13 mouse cellular contexts compared by ENCODE assay signal in genomic region chr10:3730314-3730713, GRCm38 (mm10).
"Had no signal": no experiment of that assay in that cellular context is flagged by ENCODE, and none has a peak within 500 bp of the region (broad histone marks: within the 10 kb centered on the region; RNA-seq: fewer than 3 reads in every experiment).

No protein-coding gene starts in this region.

- ATAC-seq: liver, embryonic 12.5 days had no signal

- H3K9ac ChIP-seq: limb, embryonic 15.5 days; liver, embryonic 12.5 days; lung, embryonic 14.5 days; midbrain, embryonic 12.5 days; stomach, embryonic 15.5 days had no signal

- H3K36me3 ChIP-seq: limb, embryonic 15.5 days; liver, embryonic 12.5 days; midbrain, embryonic 12.5 days; stomach, embryonic 15.5 days had no signal

- H3K4me1 ChIP-seq: limb, embryonic 15.5 days; liver, embryonic 12.5 days; midbrain, embryonic 12.5 days; stomach, embryonic 15.5 days had no signal

- H3K4me3 ChIP-seq: layer of hippocampus, adult 2 months; limb, embryonic 15.5 days; liver, embryonic 12.5 days; midbrain, embryonic 12.5 days; stomach, embryonic 15.5 days had no signal

- H3K27me3 ChIP-seq: limb, embryonic 15.5 days; liver, embryonic 12.5 days; midbrain, embryonic 12.5 days; stomach, embryonic 15.5 days had no signal

- H3K4me2 ChIP-seq: limb, embryonic 15.5 days; liver, embryonic 12.5 days; lung, embryonic 14.5 days; midbrain, embryonic 12.5 days; stomach, embryonic 15.5 days had no signal

- DNase-seq: left cerebral cortex, postnatal 4 days; lung, embryonic 14.5 days; lung, postnatal 10 days; lung, postnatal 4 days; right cerebral cortex, postnatal 14 days; thymus, adult 2 months; thymus, postnatal 36 days had no signal

- H3K27ac ChIP-seq: kidney, postnatal 0 days; layer of hippocampus, adult 2 months; limb, embryonic 15.5 days; liver, embryonic 12.5 days; midbrain, embryonic 12.5 days; stomach, embryonic 15.5 days had no signal

- H3K9me3 ChIP-seq: limb, embryonic 15.5 days; liver, embryonic 12.5 days; midbrain, embryonic 12.5 days; stomach, embryonic 15.5 days had no signal
